Mouse (Mus musculus): ENCODE measurements around the gene Susd6.

DNA sequence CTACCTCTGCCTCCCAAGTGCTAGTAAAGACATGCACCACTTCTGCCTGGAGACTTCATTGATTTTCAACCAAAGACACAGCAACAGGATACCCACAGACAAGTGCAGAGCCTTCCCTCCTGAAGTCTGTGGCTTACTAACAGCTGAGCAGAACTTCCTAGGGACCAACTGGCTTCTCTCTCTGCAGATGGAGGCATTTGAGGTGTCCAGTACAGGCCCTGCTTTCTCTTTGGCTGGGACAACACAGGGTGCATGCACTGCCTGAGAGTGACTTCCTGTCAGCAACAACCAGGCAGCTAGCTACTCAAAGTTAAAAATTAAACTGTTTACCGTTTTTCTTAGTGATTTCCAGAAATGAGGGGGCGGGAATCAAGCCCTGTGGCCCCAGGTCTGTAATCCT, 96.7 kb downstream of the Susd6 start:
- TF ChIP-seq CTCF (IDR thresholded peaks at IDR 0.05; ENCODE audit: borderline replicate concordance, insufficient read depth, low read depth, low read length), result no peak
- TF ChIP-seq POLR2A (IDR thresholded peaks at IDR 0.05; ENCODE audit: borderline replicate concordance, insufficient read depth, low read length), result no peak

Data from cerebellum, adult 2 months (tissue).